Mouse (Mus musculus) gastrocnemius, postnatal 25 days (tissue): ENCODE data around the gene Mospd3. TPM values are rescaled to one million over a fixed set of nuclear protein-coding genes. Genes with fewer than 3 reads are reported as not detected.
"Not testable (repeated sequence)": the region's sequence is repeated elsewhere in the genome, so short reads cannot be mapped to it uniquely, and the experiment has no call there.

Experiments used
- DNase-seq: peaks from one replicate; pipeline ENCODE4 v3.0.0; 2022
- total RNA-seq, 2 experiments: library from RNA; stranded (reverse); gene quantifications; 1 replicate in 1 of 2; 2 replicates in 1 of 2; pipeline ENCODE4 v1.2.3; 2021

Mospd3 gene
- total RNA-seq, 2 experiments from 2014 or later: 12.5 to 12.8 TPM

- DNase-seq: no peak
Observed at GRCm38 (mm10) chr5:137623937-137624530, 23.2 kb upstream of the Mospd3 start.

GRCm38 (mm10) chr5:137615347-137615746, 14.5 kb upstream of the Mospd3 start:
- DNase-seq: no peak

- not testable (repeated sequence) for DNase-seq
Observed at GRCm38 (mm10) chr5:137614921-137615320, 14.1 kb upstream of the Mospd3 start.

GRCm38 (mm10) chr5:137613550-137613949, 12.7 kb upstream of the Mospd3 start, which contains the start of gene Pcolce:
Gene Pcolce, minus strand, starts transcription at chr5:137613784.
- DNase-seq: peak; percentile 56

GRCm38 (mm10) chr5:137613076-137613475, 12.2 kb upstream of the Mospd3 start:
- peak; percentile 50 for DNase-seq

- DNase-seq: peak; percentile 88
Observed at GRCm38 (mm10) chr5:137611245-137611602, 10.4 kb upstream of the Mospd3 start.

- DNase-seq: peak; percentile 90
Observed at GRCm38 (mm10) chr5:137610548-137611244, 9.8 kb upstream of the Mospd3 start.

- DNase-seq: no peak
Observed at GRCm38 (mm10) chr5:137610056-137610455, 9.2 kb upstream of the Mospd3 start.

- no peak for DNase-seq
Observed at GRCm38 (mm10) chr5:137609292-137609691, 8.4 kb upstream of the Mospd3 start.

GRCm38 (mm10) chr5:137608654-137609190, 7.9 kb upstream of the Mospd3 start:
- no peak for DNase-seq

GRCm38 (mm10) chr5:137607860-137608653, 7.2 kb upstream of the Mospd3 start:
- DNase-seq: no peak

- DNase-seq: peak; percentile 37
Observed at GRCm38 (mm10) chr5:137601365-137601729, 489 bp upstream of the Mospd3 start.

- no peak for DNase-seq
Observed at GRCm38 (mm10) chr5:137600281-137600618, 608 bp downstream of the Mospd3 start.

- DNase-seq: no peak
Observed at GRCm38 (mm10) chr5:137599600-137599999, 1.3 kb downstream of the Mospd3 start.

- no peak for DNase-seq
Observed at GRCm38 (mm10) chr5:137598100-137598826, 2.6 kb downstream of the Mospd3 start.

GRCm38 (mm10) chr5:137597625-137598024, 3.2 kb downstream of the Mospd3 start:
- DNase-seq: no peak

GRCm38 (mm10) chr5:137596601-137597261, 4.1 kb downstream of the Mospd3 start:
- DNase-seq: no peak

- DNase-seq: no peak
Observed at GRCm38 (mm10) chr5:137595921-137596320, 4.9 kb downstream of the Mospd3 start.

GRCm38 (mm10) chr5:137590507-137590906, 10.4 kb downstream of the Mospd3 start:
- DNase-seq: no peak

- DNase-seq: no peak
Observed at GRCm38 (mm10) chr5:137584976-137585375, 15.9 kb downstream of the Mospd3 start.

GRCm38 (mm10) chr5:137583670-137584169, 17.1 kb downstream of the Mospd3 start:
- DNase-seq: no peak

GRCm38 (mm10) chr5:137582702-137583101, 18.2 kb downstream of the Mospd3 start:
- no peak for DNase-seq
